Mouse (Mus musculus): ENCODE results near the gene Ubqln4. TPM values are rescaled to one million over a fixed set of nuclear protein-coding genes. Genes with fewer than 3 reads are reported as not detected.

Ubqln4 gene
- total and polyA plus RNA-seq, 3 experiments = 40.6 to 81.2 (median 63.4) TPM

GRCm38 (mm10) chr3:88521803-88522331 lies 31.7 kb upstream of the Ubqln4 start:
- no peak for ATAC-seq (ENCODE audit: extremely low read depth, insufficient number of reproducible peaks, low FRiP score, poor library complexity, severe bottlenecking)
- H3K4me3 ChIP-seq (ENCODE audit: low read depth, low read length) = no peak overlapping the region

GRCm38 (mm10) chr3:88523027-88523426 lies 30.5 kb upstream of the Ubqln4 start:
- peaks cover 43% of the 10 kb centered on the region for H3K4me1 ChIP-seq (ENCODE audit: insufficient read depth, low read depth, low read length)

More at GRCm38 (mm10) chr3:88521803-88522331, 31.7 kb upstream of the Ubqln4 start:
- H3K4me1 ChIP-seq (ENCODE audit: insufficient read depth, low read depth, low read length) = peaks cover 33% of the 10 kb centered on the region
- H3K9me3 ChIP-seq (replicated peaks) = no peaks in the 10 kb centered on the region
- DNase-seq (ENCODE audit: low spot score) = peak; percentile 78
- H3K27me3 ChIP-seq (ENCODE audit: insufficient read depth, low read length) = no peaks in the 10 kb centered on the region; the same call in 1 of the 2 replicates
- H3K36me3 ChIP-seq (replicated peaks) = peaks cover 41% of the 10 kb centered on the region
- peak; percentile 95 for TF ChIP-seq CTCF (IDR thresholded peaks at IDR 0.05; ENCODE audit: low read depth, low read length)
- TF ChIP-seq POLR2AphosphoS5 (IDR thresholded peaks at IDR 0.05; ENCODE audit: insufficient replicate concordance, low read depth, low read length) = no peak

DNA sequence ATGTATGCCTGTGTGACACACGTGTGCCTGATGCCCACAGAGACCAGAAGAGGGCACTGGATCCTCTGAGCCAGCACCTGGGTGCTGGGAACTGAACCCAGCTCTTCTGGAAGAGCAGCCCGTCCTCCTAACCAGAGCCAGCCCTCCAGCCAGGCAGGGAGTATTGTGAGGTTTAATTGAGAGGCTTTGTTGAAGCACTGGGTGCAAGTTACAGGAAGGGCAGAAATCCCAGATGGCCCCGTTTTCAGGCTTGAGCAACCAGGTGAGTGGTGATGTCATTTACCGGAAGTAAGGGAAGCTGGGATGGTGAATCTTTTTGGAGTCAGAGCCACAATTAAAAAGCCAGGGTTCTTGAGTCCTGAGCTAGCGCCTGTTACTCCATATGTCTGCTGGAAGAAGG lies 28.5 kb upstream of the Ubqln4 start:
- ATAC-seq (ENCODE audit: extremely low read depth, insufficient number of reproducible peaks, low FRiP score, poor library complexity, severe bottlenecking) = no peak

More at GRCm38 (mm10) chr3:88523027-88523426, 30.5 kb upstream of the Ubqln4 start:
- TF ChIP-seq POLR2AphosphoS5 (IDR thresholded peaks at IDR 0.05; ENCODE audit: insufficient replicate concordance, low read depth, low read length) (no peak), GATA1 (IDR thresholded peaks at IDR 0.05; ENCODE audit: borderline replicate concordance, low read length) (no peak), TAL1 (conservative IDR thresholded peaks at IDR 0.05; ENCODE audit: low read depth, low read length) (no peak), GATA2 (IDR thresholded peaks at IDR 0.05; ENCODE audit: borderline replicate concordance, low read depth, low read length) (no peak), CTCF (IDR thresholded peaks at IDR 0.05; ENCODE audit: low read depth, low read length) (no peak)
- DNase-seq (ENCODE audit: low spot score) (no peak), ATAC-seq (ENCODE audit: extremely low read depth, insufficient number of reproducible peaks, low FRiP score, poor library complexity, severe bottlenecking) (no peak)
- H3K27me3 ChIP-seq (ENCODE audit: insufficient read depth, low read length) = no peaks in the 10 kb centered on the region; the same call in 1 of the 2 replicates
- no peaks in the 10 kb centered on the region for H3K9me3 ChIP-seq (replicated peaks)
- H3K36me3 ChIP-seq (replicated peaks) = peaks cover 50% of the 10 kb centered on the region
- no peak overlapping the region for H3K4me3 ChIP-seq (ENCODE audit: low read depth, low read length)

DNA sequence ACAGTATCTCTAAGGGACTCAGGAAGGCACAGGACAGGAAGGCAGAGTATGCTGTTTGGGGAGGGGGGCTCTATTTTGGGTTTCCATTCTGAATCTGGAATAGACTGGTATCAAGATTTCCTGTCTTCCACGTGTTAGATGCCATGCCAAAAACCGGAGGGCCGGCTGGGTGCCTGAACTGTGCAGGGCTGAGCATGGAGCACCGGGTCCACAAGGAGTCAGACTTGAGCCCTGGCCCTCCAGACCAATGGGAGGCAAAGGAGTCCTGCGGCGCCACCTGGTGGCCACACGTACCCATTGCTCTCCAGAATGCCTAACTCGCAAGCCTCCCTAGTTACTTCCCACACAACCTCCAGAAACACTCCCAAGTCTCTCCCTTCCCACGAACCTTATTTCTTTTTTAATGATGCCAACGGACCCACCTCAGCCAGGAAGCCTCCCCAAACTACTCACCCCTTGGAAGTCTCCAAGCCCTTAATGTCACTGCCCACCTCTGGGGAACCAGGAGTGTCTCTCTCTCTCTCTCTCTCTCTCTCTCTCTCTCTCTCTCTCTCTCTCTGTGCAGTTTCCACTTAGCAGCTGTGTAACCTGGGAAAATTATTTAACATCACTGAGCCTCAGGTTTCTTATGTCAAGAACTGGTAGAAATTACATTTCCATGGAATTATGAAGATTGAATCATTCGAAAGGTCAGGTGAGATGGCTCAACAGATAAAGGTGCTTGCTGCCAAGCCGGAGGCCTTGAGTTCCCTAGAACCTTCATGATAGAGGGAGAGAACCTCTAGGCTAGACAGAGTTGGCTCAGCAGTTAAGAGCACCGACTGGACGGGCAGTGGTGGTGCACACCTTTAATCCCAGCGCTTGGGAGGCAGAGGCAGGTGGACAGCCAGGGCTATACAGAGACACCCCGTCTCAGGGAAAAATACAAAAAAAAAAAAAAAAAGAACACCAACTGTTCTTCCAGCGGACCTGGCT lies 27.1 kb upstream of the Ubqln4 start:
- no peak for TF ChIP-seq TAL1 (conservative IDR thresholded peaks at IDR 0.05; ENCODE audit: low read depth, low read length)
- no peak for TF ChIP-seq POLR2AphosphoS5 (IDR thresholded peaks at IDR 0.05; ENCODE audit: insufficient replicate concordance, low read depth, low read length)
- no peak for TF ChIP-seq GATA2 (IDR thresholded peaks at IDR 0.05; ENCODE audit: borderline replicate concordance, low read depth, low read length)
- TF ChIP-seq GATA1 (IDR thresholded peaks at IDR 0.05; ENCODE audit: borderline replicate concordance, low read length) = no peak
- peak; percentile 98 for TF ChIP-seq CTCF (IDR thresholded peaks at IDR 0.05; ENCODE audit: low read depth, low read length)
- DNase-seq (ENCODE audit: low spot score) (peak; percentile 83), ATAC-seq (ENCODE audit: extremely low read depth, insufficient number of reproducible peaks, low FRiP score, poor library complexity, severe bottlenecking) (peak; percentile 78)
- H3K4me1 ChIP-seq (ENCODE audit: insufficient read depth, low read depth, low read length) = peaks cover 52% of the 10 kb centered on the region
- no peak overlapping the region for H3K4me3 ChIP-seq (ENCODE audit: low read depth, low read length)
- H3K36me3 ChIP-seq (replicated peaks) = peaks cover 64% of the 10 kb centered on the region
- H3K27me3 ChIP-seq (ENCODE audit: insufficient read depth, low read length) = no peaks in the 10 kb centered on the region
- H3K9me3 ChIP-seq (replicated peaks) = no peaks in the 10 kb centered on the region

More for the DNA sequence above, 28.5 kb upstream of the Ubqln4 start:
- DNase-seq (ENCODE audit: low spot score) = no peak
- no peak overlapping the region for H3K4me3 ChIP-seq (ENCODE audit: low read depth, low read length)
- no peaks in the 10 kb centered on the region for H3K9me3 ChIP-seq (replicated peaks)
- TF ChIP-seq CTCF (IDR thresholded peaks at IDR 0.05; ENCODE audit: low read depth, low read length) (no peak), TAL1 (conservative IDR thresholded peaks at IDR 0.05; ENCODE audit: low read depth, low read length) (no peak), POLR2AphosphoS5 (IDR thresholded peaks at IDR 0.05; ENCODE audit: insufficient replicate concordance, low read depth, low read length) (no peak)
- peaks cover 50% of the 10 kb centered on the region for H3K4me1 ChIP-seq (ENCODE audit: insufficient read depth, low read depth, low read length)
- H3K36me3 ChIP-seq (replicated peaks) = peaks cover 64% of the 10 kb centered on the region
- H3K27me3 ChIP-seq (ENCODE audit: insufficient read depth, low read length) = no peaks in the 10 kb centered on the region

GRCm38 (mm10) chr3:88527565-88527964 lies 26.0 kb upstream of the Ubqln4 start:
- ATAC-seq (ENCODE audit: extremely low read depth, insufficient number of reproducible peaks, low FRiP score, poor library complexity, severe bottlenecking) (no peak), DNase-seq (ENCODE audit: low spot score) (no peak)
- TF ChIP-seq POLR2AphosphoS5 (IDR thresholded peaks at IDR 0.05; ENCODE audit: insufficient replicate concordance, low read depth, low read length) (no peak), GATA2 (IDR thresholded peaks at IDR 0.05; ENCODE audit: borderline replicate concordance, low read depth, low read length) (no peak), CTCF (IDR thresholded peaks at IDR 0.05; ENCODE audit: low read depth, low read length) (no peak), GATA1 (IDR thresholded peaks at IDR 0.05; ENCODE audit: borderline replicate concordance, low read length) (no peak), TAL1 (conservative IDR thresholded peaks at IDR 0.05; ENCODE audit: low read depth, low read length) (no peak)
- Histone ChIP-seq H3K9me3 (replicated peaks) (no peaks in the 10 kb centered on the region), H3K4me3 (ENCODE audit: low read depth, low read length) (peak overlapping the region; percentile 55; the same call in 1 of the 2 replicates), H3K4me1 (ENCODE audit: insufficient read depth, low read depth, low read length) (peaks cover 46% of the 10 kb centered on the region), H3K36me3 (replicated peaks) (peaks cover 58% of the 10 kb centered on the region), H3K27me3 (ENCODE audit: insufficient read depth, low read length) (peaks cover under 1% of the 10 kb centered on the region; the same call in 1 of the 2 replicates)

- Histone ChIP-seq H3K4me1 (ENCODE audit: insufficient read depth, low read depth, low read length) (peaks cover 57% of the 10 kb centered on the region), H3K4me3 (ENCODE audit: low read depth, low read length) (no peak overlapping the region), H3K36me3 (replicated peaks) (peaks cover 48% of the 10 kb centered on the region), H3K9me3 (replicated peaks) (no peaks in the 10 kb centered on the region), H3K27me3 (ENCODE audit: insufficient read depth, low read length) (peaks cover 3% of the 10 kb centered on the region; the same call in 1 of the 2 replicates)
- no peak for TF ChIP-seq POLR2AphosphoS5 (IDR thresholded peaks at IDR 0.05; ENCODE audit: insufficient replicate concordance, low read depth, low read length)
- no peak for TF ChIP-seq CTCF (IDR thresholded peaks at IDR 0.05; ENCODE audit: low read depth, low read length)
- TF ChIP-seq GATA2 (IDR thresholded peaks at IDR 0.05; ENCODE audit: borderline replicate concordance, low read depth, low read length) = no peak
- TF ChIP-seq TAL1 (conservative IDR thresholded peaks at IDR 0.05; ENCODE audit: low read depth, low read length) = no peak
- TF ChIP-seq GATA1 (IDR thresholded peaks at IDR 0.05; ENCODE audit: borderline replicate concordance, low read length) = no peak
- ATAC-seq (ENCODE audit: extremely low read depth, insufficient number of reproducible peaks, low FRiP score, poor library complexity, severe bottlenecking) = no peak
- DNase-seq (ENCODE audit: low spot score) = no peak
These were observed 24.9 kb upstream of the Ubqln4 start for GRCm38 (mm10) chr3:88528646-88529045.
